Mouse (Mus musculus): ENCODE measurements around the gene Foxe3. TPM values are rescaled to one million over a fixed set of nuclear protein-coding genes. Genes with fewer than 3 reads are reported as not detected.

Foxe3 gene
- total RNA-seq, 2 experiments from 2014 or later, result not detected

GRCm38 (mm10) chr4:114899885-114900284 is 25.9 kb downstream of the Foxe3 start:
- DNase-seq (ENCODE audit: low spot score in 2 of 2), result no peak

DNA sequence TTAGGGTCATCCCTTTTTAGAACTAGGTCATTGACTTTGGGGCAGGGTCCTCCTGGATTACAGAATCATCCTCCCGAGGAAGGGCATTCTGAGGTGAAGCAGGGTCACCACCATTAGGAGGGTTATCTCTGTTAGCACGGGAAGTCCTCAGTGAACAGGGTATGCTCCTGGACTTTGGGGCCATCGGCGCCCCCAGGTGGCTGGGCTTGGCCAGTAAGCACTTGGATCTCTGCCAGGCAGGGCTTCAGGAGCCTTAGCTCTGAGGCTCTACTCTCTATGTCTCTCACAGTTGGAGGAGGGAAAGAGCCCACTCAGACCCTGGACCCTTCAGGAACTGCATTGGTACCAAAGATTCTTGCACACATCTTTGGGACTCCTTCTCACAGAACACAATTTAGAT is 28.0 kb downstream of the Foxe3 start:
- DNase-seq (ENCODE audit: low spot score in 2 of 2), result no peak

DNA sequence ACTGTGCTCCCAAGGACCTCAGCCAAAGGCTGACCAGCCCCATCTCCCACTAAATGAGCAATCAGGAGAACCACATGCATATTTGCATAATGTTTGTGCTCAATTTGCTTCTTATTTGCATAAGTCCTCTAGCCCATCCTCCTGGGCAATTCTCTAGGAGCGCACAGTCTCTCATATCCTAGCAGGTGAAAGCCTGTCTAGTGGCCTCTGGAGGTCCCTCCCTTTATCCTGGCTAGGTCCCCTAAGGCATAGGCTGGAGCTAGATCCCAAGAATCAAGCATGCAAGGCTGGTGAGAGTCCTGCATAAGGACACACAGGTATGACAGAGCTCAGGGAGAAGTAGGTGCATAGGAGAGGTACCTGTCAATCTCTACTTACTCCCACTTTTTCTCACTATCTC is 43.6 kb downstream of the Foxe3 start:
- no peak for DNase-seq (ENCODE audit: low spot score in 2 of 2)

DNA sequence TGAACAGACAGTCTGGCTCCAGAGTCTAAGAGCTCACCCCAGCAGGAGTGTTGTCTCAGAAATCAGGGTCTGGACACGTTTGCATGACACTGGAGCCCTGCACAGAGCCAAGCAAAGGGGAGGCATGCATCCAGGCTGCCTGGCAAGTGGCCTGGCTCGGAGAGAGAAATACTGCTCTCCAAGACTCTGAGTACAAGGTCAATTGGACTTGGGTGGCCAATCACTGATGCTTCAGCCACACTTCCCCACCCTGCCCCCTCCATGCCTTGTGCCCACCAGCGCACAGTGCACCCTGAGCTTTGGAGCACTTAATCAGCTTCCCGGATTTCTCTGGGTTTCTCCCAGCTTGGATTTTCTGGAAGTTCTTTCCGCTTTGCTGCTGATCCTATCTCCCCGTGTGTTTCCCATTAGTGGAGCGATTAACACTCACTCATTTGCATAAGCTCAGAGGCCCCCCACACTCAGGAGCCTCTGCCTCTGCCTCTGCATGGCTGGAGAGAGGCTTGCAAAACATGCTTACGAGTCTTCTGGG is 49.3 kb downstream of the Foxe3 start:
- DNase-seq (ENCODE audit: low spot score in 2 of 2), result no peak

Other genes with a start within 250 kb of the Foxe3 start
- gene Gm12830, start 104.3 kb downstream of the Foxe3 start, total RNA-seq (2021), result not detected
- under 1 TPM in 1 of 2 experiments, not detected in 1; 0.12 TPM for gene Foxd2, start 17.1 kb downstream of the Foxe3 start, total RNA-seq (2021)
- gene Cmpk1, start 61.2 kb upstream of the Foxe3 start, total RNA-seq (2021), result 100 to 1,000 TPM; 101 to 104 TPM
- under 1 TPM; 0.78 to 0.98 TPM for gene Stil, start 74.1 kb upstream of the Foxe3 start, total RNA-seq (2021)
- gene Tal1, start 130.4 kb upstream of the Foxe3 start, total RNA-seq (2021), result 1 to 10 TPM; 2.3 to 2.4 TPM
- gene Pdzk1ip1, start 162.7 kb upstream of the Foxe3 start, total RNA-seq (2021), result under 1 TPM in 1 of 2 experiments, not detected in 1; 0.78 TPM
- 1 to 10 TPM; 8.5 to 9.7 TPM for gene Cyp4x1, start 208.3 kb upstream of the Foxe3 start, total RNA-seq (2021)